Mouse (Mus musculus) c-Kit-positive CD71-positive TER-119-negative erythroid progenitor cells, embryonic 14.5 days (primary cell): Measurements from ENCODE around the gene A830031A19Rik.

Source experiments
- DNase-seq: peaks from one replicate; pipeline ENCODE4 v3.0.0-alpha.2; 2013; ENCODE audit warnings: low read depth

Gene A830031A19Rik

DNA sequence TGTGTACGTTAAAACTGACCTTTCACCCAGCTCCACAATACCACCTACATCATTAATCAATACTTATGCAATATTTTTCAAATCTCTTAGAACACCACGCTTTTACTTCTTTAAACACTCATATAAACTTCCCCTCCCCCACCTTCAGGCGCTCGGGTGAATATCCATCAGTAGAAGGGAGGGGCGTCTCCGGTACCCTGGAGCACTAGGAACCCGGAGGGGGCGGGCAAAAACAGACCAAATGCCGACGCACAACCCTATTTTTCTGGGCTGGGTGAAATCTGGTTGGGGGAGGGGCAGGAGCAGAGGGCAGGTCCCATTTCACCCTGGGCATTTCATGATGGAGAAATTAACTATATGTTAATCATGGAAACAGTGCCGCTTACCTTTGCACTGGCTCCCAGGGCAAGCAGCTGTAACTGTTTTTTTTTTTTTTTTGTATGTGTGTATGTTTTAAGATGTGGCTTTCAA is at the start of gene A830031A19Rik:
A830031A19Rik (minus strand) TSS at position 421 of the 471 bp plus-strand sequence.
- no peak for DNase-seq

- no peak for DNase-seq
Measured at GRCm38 (mm10) chr11:24123991-24124390, 49.1 kb upstream of the A830031A19Rik start.

DNA sequence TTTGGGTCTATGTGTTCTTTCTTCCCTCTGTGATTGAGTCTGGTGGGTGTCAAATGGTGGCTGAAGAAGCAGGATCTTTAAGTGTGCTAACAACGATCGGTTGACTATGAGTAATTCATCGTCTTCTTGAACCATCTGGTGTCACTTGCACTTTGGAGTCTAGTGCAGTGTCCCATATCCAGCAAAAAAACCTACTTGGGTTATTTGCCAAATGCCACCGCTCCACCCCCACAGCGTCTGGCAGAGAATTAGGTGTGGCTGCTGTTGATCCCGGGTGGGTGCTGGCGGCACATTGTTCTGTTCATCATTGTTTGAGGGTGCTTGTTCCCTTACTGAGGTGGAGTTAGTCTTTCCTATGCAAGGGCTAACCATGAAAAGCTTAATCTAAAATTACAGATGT is 48.0 kb upstream of the A830031A19Rik start:
- DNase-seq: no peak

- no peak for DNase-seq
Measured at GRCm38 (mm10) chr11:24121136-24121535, 46.3 kb upstream of the A830031A19Rik start.

GRCm38 (mm10) chr11:24116582-24117318 is 41.9 kb upstream of the A830031A19Rik start:
- no peak for DNase-seq

DNA sequence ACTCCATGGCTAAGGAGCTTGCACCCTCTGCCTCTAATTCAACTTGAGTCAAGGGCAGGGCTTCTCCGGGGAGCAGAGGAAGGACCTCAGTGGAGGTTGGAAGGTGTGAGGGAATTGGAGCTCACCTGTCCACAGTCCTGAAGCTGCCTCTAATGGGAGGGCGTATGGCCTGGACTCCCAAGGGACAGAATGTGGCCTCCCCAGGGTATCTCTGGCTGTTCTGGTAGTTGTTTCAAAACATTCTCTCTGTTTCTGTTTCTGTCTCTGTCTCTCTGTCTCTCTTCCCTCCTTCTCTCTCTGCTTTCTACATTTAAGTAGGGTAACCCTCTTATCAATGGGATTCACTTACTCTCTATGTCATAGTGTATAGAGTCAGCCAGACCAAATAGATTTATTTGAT is 41.2 kb upstream of the A830031A19Rik start:
- no peak for DNase-seq

GRCm38 (mm10) chr11:24115017-24115752 is 40.3 kb upstream of the A830031A19Rik start:
- DNase-seq: no peak

DNA sequence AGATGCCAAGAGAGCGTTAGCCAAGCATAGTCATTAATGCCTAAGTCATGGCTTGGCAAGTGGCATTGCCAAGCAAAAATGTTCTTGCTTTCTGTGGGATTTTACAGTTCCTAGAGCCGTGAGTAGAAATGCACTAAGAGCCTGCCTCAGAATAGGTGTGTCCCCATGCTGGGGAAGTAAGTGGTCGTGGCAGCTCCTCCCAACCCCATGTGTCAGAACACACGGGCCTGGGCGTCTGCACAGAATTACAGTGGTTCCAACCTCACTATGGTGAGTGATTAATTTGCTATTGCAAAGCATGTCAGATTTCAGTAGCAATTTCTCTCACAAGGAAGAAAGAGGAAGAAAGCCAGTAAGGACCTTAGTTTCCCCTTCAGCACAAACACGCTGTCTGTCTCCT is 36.9 kb upstream of the A830031A19Rik start:
- DNase-seq: no peak

- DNase-seq: no peak
Measured at GRCm38 (mm10) chr11:24110113-24110512, 35.3 kb upstream of the A830031A19Rik start.

- DNase-seq: no peak
Measured at GRCm38 (mm10) chr11:24109388-24109787, 34.5 kb upstream of the A830031A19Rik start.

DNA sequence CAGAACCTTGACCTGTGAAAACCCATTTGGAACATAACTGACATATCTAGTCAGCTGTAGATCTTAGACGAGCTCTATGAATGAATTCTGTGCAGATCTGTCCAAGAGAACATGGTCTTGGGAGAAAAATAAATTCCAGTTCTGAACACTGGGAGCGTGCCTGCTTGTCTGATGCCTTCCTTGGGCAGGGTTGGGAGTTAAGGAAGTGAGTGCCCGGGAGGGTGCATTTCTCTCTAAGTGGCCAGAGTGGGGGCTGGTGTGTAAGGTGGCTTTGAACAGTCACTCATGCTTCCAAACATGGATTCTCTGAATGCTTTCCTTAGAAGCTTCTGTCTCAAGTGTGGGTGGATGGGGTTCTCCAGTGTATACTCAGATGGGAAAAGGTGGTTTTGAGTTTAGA is 34.1 kb upstream of the A830031A19Rik start:
- no peak for DNase-seq

DNA sequence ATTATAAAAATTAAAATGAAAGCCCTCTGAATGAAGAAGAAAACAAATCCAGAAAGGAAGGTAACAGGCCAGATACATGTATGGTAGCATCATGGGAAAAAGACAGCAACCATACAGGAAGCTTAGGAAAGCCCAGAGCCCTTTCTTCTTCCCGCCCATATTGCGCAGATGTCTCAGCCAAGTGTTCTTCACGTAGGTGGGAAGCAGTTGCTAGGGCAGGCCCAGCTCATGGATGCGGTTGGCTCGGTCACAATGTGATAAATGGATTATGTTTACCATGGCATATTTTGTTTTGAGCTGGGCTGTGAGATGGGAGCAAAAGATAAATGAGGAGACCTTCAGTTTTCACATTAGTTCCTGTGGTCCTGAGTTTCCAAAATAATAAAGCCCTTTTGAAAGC is 32.6 kb upstream of the A830031A19Rik start:
- DNase-seq: no peak

- DNase-seq: no peak
Measured at GRCm38 (mm10) chr11:24103128-24103742, 28.4 kb upstream of the A830031A19Rik start.

DNA sequence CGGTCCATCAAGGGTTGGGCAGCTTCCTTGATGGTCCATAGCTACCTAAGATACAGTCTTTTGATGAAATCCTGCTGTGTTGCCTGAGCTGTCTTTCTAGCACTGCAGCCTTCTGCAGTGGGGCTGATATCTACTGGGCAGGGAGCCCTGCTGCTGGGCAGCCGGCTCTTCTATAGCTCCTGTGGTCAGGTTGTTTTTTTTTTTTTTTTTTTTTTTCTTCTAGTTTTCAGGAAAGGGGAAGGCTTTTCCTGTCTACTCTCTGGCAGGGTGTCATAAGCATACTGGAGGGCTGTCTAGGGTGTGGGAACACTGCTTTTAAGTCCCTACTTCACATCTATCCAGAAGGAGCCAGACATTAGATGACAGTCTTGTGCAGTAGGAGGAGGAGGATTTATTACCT is 27.5 kb upstream of the A830031A19Rik start:
- no peak for DNase-seq

- DNase-seq: no peak
Measured at GRCm38 (mm10) chr11:24101625-24102024, 26.8 kb upstream of the A830031A19Rik start.

- DNase-seq: no peak
Measured at GRCm38 (mm10) chr11:24100449-24101070, 25.7 kb upstream of the A830031A19Rik start.

DNA sequence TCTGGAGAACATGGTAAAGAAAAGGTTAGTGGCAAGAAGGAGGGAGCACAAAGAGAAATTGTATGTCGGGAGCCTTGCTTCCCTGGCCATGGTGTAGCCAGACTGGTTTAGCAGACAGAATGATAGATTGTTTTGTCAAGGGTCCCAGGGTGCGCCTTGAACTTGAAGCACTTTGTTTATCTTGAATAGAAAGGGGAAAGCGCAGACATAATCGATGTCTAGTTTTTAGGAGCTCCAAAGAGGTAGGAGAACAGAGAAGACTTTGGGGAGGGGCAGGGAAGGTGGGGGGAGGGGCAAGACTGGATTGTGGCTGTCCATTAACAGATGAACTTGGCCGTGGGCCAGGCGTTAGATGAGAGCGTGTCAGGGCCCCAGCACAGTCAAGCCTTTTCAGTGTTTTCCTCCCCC is 25.0 kb upstream of the A830031A19Rik start:
- DNase-seq: no peak

GRCm38 (mm10) chr11:24099215-24099614 is 24.4 kb upstream of the A830031A19Rik start:
- DNase-seq: no peak

GRCm38 (mm10) chr11:24098662-24099061 is 23.8 kb upstream of the A830031A19Rik start:
- DNase-seq: no peak

GRCm38 (mm10) chr11:24098069-24098468 is 23.2 kb upstream of the A830031A19Rik start:
- DNase-seq: no peak

- DNase-seq: no peak
Measured at GRCm38 (mm10) chr11:24097026-24097425, 22.2 kb upstream of the A830031A19Rik start.

- DNase-seq: no peak
Measured at GRCm38 (mm10) chr11:24096483-24096882, 21.6 kb upstream of the A830031A19Rik start.
